Mouse (Mus musculus) thymus, postnatal 36 days (tissue): ENCODE measurements at regions not wholly inside any gene's neighbourhood (a gene's known extent, or its start where the extent isn't known, plus 50 kb on each side); places are given as distances from the start of the nearest gene placed in this dataset.
A peak's percentile ranks its signal among the peaks of the same experiment; 100 is the strongest.
"Not testable (repeated sequence)": the region's sequence is repeated elsewhere in the genome, so short reads cannot be mapped to it uniquely, and the experiment has no call there.

Experiments
- DNase-seq, 2 experiments: peaks; one replicate each; pipeline ENCODE4 v3.0.0; 2022; ENCODE audit warnings: mixed read lengths in 2 of 2

DNA sequence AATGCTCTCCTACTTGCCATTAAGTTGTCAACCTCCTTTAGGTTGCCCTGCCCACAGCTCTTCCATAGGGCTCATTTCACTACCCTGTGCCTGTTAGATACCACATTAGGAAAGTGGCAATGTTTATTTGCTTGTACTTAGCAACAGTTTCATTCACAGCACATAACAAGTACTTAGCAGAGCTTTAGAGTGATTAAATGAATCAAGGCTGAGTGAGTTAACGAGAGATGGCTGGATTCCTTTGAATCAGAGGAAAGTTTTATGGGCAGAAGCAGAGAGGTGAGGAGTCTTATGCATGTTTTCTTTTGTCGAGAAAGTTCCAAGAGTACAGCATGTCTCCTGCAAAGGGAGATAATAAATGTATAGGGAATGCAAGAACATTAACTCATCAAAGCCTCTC, 60.5 kb downstream of the Ptgs2 start:
- DNase-seq: no peak

DNA sequence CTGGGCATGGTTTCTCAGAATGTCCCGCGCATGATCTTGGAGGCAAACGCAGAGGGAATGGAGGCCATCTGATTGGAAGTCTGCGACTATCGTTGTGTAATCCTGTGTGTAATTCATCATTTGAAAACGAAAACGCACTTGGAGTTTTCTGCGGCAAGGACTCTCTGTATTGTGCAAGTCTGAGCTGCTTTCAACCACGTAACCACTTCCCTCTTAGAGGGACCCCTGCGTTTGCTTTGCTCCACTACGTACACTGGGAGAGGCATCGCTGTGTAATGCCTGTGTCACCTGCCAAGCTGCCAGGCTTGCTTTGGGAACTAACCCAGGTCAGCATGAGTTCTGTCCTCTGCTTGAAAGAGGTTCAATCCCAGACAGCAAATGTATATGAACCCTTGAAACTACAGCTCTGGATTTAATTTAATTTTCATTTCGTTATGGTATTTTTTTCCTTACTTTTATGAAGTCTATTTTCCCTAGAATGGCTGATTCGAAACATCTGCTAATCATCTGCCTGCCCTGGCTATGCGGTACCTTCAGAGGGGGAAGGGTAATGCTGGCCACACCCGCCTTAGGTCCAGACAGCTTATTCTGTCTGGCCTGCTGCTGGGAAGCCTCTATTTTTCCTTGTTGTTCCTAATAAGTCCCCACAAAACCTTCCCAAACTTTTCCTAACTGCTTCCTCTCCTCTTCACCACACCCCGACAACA, 65.2 kb downstream of the Ptgs2 start:
- peak in 1 of 2 experiments; percentile 7 for DNase-seq

DNA sequence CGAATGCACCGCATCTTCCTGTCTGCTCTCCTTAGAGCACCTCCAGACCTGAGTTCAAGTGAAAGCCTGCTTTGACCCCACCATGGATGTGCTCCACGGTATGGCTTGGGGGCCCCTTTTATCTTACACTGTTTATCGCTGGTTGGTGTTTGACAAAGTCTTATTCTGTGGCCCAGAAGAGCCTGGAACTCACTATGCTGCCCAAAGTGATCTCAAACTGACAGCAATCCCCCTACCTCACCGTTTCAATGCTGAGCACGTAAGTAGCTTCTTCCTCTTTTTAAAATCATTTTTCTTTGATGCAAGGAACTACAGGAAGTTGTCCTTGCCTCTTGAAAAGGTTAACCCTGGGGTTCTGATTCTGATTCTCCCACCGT, 65.8 kb downstream of the Ptgs2 start:
- no peak for DNase-seq

DNA sequence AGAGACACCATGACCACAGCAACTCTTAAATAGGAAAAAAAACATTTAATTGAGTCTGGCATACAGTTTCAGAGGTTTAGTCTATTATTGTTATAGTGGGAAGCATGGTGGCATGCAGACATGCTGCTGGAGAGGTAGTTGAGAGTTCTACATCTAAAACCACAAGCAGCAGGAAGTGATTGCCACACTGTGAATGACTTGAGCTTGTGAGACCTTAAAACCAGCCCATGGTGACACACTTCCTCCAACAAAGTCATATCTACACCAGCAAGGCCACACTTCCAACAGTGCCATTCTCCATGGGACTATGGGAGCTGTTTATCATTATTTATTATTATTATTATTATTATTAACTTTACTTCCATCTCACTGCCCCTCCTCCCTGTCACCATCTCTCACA, 67.3 kb downstream of the Ptgs2 start:
- no peak for DNase-seq

DNA sequence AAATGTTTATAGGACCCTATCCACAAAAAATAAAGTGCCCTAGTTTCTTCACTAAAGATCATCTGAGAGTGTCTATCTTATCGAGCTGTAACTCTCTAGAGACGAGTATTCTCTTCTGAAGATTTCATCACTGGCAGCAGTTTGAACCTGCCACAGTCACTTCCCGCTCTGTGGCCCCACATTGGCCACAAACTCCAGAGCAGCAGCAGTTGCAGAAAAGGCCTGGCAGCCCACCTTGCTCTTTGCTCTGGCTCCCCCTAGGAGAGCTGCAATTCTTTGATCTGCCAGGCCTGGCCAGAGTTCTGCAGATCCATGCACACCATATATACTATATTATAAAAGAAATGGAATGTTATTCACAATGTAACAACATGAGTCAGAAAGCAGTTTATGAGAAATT, 74.4 kb downstream of the Ptgs2 start:
- DNase-seq: no peak

DNA sequence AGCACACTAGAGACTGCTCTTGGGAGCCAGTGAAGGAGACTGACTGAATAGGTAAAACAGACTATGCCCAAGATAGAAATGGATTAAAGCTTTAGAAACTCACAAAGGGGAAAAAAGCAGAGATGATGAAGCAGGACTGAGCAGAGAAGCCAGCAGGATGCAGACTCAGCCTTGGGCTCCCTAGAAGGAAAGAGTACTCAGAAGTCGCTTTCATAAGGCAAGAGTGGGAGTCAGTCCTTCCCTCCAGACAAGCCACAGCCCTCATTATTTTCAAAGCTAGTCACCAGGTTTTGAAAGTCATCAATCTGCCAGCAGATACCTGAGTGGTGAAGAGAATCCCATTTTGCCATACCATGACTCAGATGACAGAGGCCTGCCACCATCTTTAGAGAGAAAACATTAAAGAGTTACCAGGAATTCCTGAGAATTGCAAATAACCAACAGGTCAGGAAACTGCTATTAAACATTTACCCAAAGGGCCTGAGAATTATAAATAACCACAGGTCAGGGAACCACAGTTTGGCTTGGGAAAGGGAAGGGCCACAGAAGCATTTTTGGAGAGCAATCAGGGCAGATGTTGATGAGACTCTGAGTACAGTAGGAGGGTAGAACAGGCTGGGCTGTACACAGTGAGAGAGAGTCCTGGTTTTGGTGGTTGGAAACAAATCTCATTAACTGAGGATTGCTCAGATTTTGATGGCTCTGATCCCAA, 77.4 kb downstream of the Ptgs2 start:
- no peak for DNase-seq

DNA sequence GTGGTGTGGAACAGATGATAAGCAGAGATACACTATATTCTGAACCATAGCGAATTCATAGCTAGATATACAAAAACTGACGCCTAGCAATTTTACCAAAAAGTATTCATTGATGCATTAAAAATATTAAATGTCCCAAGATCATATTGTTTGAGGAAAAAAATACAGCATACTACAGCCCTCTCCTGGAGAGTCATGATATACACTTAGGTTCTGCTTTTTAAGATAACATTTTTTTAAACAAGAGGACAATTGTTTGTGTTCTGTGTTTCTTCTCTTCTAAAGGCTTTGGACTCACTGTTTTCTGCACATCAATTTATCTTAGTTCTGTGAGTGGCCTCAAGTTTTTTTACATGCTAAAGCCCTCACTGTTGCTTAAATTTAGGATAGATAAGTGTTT, 102.2 kb downstream of the Ptgs2 start:
- no peak for DNase-seq

DNA sequence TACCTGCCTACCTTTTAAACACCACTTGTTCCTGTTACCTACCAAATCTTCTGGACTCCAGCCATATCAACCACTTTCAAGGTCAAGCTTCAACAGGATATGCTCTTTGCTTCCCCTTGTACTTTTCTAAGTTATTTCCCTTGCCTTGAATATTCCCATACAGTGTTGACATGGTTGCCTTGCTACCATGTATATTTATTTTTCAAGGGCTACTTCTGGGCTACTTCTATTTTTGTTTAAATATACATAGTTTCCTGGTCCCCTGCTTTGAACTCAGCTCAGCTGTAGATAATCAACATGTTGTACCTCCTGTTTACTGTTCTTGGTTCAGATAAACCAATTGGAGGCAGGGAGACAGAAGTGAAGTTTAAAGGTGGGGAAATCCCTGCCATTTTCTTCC, 106.8 kb upstream of the Pdc start:
- DNase-seq: no peak

DNA sequence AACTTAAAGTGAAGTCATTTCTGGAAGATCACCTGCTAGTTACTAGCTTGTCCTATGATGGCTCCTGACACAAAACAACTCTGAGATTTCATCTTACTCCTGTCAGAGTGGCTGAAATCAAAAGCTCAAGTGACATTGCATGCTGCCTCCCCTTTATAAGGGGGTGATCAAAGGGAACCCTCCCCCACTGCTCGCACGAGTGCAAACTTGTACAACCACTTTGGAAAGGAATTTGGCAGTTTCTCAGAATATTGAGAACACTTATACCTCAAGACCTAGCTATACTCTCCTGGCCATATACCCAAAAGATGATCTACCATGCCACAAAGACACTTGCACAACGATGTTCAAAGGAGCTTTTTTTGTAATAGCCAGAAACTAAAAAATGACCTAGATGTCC, 102.5 kb upstream of the Pdc start:
- no peak for DNase-seq

DNA sequence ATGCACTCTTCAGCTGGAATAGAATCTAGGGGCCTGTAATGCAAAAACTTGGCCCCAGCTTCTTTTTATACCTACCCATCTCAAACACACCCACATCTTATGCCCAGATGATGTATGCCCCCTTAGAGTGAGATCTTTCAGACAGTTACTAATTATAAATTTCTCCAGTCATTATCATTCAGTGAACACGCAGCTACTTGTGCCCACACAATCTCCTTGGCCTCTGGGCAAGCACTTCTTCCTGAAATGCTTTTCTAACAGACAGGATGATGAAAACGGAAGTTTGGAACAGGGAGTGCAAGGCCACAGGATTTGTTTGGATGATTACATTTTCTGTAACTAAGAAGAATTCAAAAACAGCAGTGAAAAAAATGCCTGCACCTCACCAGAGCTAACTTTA, 100.4 kb upstream of the Pdc start:
- DNase-seq: no peak

DNA sequence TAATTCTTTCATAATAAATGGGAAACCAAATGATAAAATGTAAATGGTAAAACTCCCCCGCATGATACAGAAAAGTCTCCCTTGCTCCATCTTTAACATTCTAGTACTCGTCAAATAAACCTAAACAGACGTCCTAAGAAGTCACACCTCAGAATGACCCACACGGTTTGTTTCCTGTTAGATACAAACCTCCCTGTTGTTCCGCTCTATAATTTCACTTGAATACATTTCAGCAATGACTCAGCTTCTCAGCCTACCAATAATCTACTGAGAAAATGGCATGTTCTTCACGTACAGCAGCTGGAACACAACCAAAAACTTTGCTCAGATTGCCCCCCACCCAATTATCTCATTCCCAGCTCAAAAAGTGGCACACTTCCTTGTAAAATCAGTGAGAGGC, 93.7 kb upstream of the Pdc start:
- no peak for DNase-seq

DNA sequence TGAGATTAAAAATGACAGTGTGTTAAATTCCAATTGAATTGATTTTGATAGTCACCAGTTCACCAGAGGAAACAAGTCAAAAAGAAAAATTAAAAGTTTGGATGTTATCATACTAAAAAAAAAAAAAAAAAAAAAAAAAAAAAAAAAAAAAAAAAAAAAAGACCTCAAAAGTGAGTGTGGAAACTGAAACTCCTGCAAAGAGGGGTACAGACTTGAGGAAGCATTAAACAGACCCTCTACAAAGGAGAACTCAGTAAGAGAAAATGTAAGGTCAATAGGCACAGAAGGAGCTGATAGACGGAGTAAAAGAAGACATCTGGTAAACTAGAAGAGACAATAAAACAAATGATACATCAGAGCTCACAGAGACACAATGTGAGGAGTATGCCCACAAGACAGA, 79.7 kb upstream of the Pdc start:
- not testable (repeated sequence) for DNase-seq

DNA sequence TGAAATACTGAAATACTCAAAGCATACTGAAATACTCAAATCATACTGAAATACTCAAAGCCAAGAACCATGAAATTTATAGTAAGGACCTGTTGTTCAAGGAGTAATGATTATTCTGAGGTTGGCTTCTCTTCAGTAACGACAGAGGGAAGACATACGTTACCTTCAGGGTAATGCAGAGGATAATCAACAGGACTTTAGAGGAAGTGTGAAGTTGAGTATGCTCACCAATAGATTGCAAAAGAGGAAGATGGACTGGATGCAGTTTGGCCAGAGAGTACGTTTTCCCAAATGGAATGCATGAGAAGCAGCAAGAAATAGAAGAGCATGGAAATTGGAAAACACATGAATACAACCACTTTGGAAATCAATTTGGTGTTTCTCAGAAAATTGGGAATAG, 79.1 kb upstream of the Pdc start:
- no peak for DNase-seq

DNA sequence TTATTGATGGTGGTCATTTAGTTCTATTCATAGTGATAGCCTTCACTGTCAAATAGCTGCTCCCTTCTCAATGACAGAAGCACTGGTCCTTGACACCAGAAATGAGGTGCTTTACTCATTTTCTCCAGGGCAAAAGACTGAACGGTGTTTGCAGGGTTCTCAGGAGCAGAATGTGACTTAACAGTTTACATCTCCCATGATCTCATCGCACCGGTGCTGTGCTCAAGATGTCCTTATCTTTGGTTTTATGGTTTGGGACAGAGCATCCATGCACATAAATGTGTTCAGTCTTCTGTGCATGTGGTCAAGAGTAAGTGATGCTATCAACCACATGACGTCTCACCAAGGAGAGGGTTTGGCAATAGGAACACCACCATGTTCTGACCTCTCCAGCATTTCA, 78.1 kb upstream of the Pdc start:
- DNase-seq: no peak

DNA sequence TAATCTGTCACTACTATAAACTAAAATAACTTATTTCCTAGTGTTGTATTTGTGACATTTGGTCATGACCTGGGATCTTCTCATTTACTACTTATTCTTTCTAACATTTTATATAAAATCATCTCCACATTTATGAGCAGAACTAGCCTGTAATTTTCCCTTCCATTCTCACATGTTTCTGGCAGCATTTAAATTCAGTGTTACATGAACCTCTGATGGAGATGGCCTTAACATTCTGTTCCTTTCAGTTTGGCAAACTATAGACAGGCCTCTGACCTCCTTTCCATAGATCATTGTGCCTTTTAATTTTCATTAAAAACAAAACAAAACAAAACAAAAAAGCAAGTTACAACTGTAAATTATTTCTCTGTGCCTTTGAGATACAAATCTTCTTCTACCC, 77.1 kb upstream of the Pdc start:
- DNase-seq: no peak

DNA sequence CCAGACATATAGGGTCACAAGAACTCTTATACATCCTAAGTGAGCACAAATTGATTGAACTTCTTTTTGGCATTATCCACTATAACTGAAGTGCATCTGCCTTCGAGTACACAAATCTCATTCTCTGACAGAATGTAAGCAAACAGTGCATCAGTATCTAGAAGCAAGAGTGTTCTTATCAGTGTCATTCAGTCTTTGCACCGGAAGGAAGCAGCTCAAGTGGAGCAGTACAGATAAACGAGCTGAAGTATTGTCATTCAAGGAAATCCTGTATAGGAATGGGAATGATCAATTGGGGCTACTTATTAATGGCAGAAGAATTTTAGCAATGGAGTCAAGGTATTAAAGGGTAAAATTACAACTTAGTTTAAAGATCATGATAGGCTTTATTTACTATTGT, 74.3 kb upstream of the Pdc start:
- no peak for DNase-seq

DNA sequence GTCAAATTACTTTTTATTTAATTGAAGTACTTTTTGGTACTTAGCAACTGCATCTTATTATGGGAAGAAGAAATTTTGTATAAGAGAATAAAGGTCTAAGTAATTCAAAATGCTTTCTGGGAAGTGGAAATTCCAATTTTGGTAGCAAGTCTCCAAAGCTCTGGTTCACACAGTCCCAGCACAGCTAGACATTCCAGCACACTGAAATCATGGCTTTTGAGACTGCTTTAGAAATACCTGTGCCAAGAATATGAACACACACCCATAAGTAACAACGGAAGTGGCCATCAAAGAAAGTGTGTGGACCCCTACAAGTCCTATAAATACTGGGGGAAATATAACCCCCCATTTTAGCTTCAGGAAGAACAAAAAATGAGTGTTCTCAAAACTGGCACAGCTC, 67.8 kb upstream of the Pdc start:
- DNase-seq: no peak

DNA sequence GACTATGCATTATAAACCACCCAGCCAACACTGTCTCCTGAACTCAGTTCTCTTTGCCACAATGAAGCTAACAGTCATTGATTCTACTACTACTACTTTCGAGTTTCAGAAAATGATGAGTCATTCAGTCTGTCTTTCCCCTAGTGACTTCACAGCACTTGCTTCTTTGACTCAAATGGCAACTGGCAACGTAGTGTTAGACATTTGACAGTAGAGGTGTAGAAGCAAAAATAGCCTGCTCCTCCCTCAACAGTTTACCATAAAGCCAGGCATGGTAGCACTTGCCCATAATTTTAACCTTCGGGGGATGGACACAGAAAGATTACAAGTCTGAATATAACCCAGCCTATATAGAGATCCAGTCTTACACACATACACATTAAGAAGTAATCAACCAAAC, 67.3 kb upstream of the Pdc start:
- no peak for DNase-seq

DNA sequence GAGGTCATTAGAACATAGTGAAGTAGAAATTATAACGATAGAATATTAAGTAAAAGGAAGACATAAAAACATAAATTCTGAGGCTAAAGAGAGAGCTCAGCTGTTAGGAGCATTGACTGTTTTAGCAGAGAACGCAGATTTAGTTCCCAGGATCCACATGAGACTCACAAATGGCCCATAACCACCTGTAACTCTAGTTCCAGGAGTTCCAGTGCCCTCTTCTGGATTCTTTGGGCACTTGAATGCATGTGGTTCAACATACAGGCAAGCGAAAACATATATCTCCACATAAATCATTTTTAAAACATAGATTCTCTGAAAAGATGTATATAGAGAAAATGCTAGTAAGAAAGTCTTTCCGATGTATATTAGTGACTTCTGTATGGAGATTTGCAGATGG, 61.6 kb upstream of the Pdc start:
- no peak for DNase-seq

DNA sequence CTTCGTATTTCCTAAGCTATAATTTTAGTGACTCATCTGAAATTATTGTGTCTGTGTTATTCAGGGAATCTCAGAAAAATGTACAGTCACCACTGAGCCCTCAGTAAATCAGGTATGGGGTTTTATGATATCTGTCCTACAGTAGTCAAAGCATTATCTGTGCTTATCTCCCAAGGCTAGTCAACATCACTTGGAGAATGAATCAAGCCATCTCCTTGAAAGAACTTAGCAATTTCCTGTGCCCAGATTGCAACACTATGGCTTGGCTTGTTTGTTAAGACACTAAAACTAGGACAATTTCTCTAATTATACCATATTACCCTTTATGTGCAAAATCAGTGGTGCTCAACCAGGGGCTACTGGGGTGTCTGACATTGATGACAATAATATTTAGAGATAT, 58.9 kb upstream of the Pdc start:
- no peak for DNase-seq

DNA sequence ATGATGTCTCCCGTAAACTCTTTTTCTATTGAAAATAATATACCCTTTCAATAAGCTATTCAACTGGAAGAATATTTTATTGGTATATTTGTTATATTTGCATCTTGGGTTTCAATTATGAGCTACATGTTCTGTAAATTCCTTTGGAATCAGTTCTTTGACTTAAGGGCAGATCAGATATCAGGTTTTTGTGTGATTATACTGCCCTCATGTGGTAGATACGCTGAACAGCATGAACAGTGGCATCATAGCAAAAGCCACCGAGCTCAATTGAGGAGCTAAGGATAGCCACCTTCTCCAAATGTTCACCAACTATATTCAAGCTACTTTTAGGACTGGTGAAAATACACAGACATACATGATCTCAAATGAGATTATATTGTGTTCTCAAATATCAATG, 52.7 kb upstream of the Pdc start:
- no peak for DNase-seq

DNA sequence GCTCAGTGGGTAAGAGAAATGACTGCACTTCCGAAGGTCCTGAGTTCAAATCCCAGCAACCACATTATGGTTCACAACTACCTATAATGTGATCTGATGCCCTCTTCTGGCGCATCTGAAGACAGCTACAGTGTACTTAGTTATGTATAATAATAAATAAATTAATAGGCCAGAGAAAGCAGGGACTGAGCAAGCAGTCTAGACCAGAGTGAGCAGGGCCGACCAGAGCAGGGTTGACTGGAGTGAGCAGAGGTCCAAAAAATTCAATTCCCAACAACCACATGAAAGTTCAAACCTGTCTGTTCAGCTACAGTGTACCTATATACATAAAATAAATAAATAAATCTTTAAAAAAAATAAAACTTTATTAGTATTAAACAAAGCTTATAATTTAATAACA, 52.2 kb upstream of the Pdc start:
- no peak for DNase-seq
